Mouse (Mus musculus) macrophage (primary cell): ENCODE results near the gene Dgat2. TPM values are rescaled to one million over a fixed set of nuclear protein-coding genes. Genes with fewer than 3 reads are reported as not detected.

Experiments used
- H3K27ac ChIP-seq: fragments of 350-480 bp; formaldehyde crosslinking; 2 replicates; pipeline ENCODE4 v1.9.0; 2021
- H3K36me3 ChIP-seq: fragments of 350-480 bp; formaldehyde crosslinking; 2 replicates; pipeline ENCODE4 v1.9.0; 2021; ENCODE audit errors: inconsistent target
- H3K4me3 ChIP-seq: fragments of 350-480 bp; formaldehyde crosslinking; 2 replicates; pipeline ENCODE4 v1.9.0; 2021; ENCODE audit errors: inconsistent target
- H3K79me2 ChIP-seq: fragments of 350-480 bp; formaldehyde crosslinking; 2 replicates; pipeline ENCODE4 v1.9.0; 2021; ENCODE audit errors: inconsistent target
- WGBS: methylation state at CpG from one replicate; pipeline ENCODE4 v1.1.7; 2026; ENCODE audit warnings: inconsistent platforms; ENCODE audit not compliant: missing documents; 5-methylcytosine and 5-hydroxymethylcytosine counted together
- polyA plus RNA-seq: library from polyadenylated mRNA; stranded (reverse); fragments of 250-400 nt; gene quantifications from 3 replicates; pipeline ENCODE4 v1.2.4, GENCODE M21; 2018; ENCODE audit warnings: inconsistent platforms

Dgat2 gene
- polyA plus RNA-seq, 1 experiment from 2014 or later = 0.22 TPM

DNA sequence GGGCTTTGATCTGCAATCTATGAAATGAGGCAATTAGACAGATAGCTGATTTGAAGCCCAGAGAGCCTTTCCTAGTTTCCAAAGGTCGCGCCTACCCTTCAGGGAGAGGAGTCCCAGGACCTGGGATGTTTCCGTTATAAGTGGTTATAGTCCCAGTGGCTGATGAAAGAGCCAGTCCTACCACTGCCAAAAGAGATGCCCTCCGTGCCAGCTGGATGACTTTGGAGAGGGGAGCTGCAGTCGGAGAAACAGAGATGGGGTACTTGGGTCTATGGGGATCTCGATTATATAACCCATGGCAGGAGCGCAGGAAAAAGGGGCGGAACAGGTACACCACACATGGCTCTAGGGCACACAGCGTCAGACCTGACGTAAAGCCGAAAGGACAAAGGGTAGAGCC, 20.6 kb downstream of the Dgat2 start:
- Histone ChIP-seq H3K27ac (no peak overlapping the region), H3K36me3 (no peaks in the 10 kb centered on the region), H3K79me2 (no peaks in the 10 kb centered on the region), H3K4me3 (no peak overlapping the region)
- 99% methylated on average over 11 of the region's 11 CpGs for WGBS

DNA sequence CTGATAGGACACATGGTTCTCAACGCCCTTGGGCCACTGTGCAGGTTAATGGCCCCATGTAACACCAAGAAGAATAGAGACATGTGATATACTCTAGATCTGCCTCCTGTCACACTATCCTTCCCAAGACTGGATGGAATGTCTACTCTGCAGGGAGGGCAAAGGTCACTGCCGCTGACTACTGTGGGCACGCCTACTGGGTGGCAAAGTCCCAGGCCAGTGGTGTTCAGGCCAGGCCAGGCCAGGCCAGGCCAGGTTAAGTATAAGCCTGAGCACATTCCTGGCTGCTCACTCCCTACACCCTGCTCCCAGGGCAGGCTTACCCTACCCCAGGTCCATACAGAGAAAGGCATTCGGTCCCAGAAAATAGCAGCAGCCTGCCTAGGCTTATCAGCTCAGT, 21.0 kb downstream of the Dgat2 start:
- H3K27ac ChIP-seq = no peak overlapping the region

DNA sequence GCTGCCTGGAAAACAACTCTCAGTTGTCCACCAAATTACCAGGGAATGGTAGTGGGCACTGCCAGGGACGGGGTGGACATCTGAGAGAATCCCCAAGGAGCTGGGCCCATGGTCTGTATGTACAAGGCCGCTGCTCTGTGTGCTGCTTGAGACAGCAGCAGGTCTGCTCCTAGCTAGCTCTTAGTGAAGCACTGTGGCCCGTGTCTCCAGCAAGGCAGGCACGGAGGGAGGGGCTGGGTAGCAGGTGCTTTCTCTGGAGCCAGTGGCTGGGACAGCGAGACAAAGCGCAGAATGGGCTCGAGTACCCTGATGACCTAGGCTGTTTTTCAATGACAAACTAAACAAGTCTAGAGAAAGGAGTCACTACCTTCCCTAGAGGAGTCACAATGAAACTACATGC, 21.5 kb downstream of the Dgat2 start:
- Histone ChIP-seq H3K27ac (no peak overlapping the region), H3K4me3 (no peak overlapping the region), H3K79me2 (no peaks in the 10 kb centered on the region), H3K36me3 (no peaks in the 10 kb centered on the region)
- WGBS = 97% methylated on average over 7 of the region's 7 CpGs

More for the DNA sequence above, 21.0 kb downstream of the Dgat2 start:
- no peaks in the 10 kb centered on the region for H3K36me3 ChIP-seq
- no peak overlapping the region for H3K4me3 ChIP-seq
- WGBS = 89% methylated on average over 4 of the region's 4 CpGs
- no peaks in the 10 kb centered on the region for H3K79me2 ChIP-seq

DNA sequence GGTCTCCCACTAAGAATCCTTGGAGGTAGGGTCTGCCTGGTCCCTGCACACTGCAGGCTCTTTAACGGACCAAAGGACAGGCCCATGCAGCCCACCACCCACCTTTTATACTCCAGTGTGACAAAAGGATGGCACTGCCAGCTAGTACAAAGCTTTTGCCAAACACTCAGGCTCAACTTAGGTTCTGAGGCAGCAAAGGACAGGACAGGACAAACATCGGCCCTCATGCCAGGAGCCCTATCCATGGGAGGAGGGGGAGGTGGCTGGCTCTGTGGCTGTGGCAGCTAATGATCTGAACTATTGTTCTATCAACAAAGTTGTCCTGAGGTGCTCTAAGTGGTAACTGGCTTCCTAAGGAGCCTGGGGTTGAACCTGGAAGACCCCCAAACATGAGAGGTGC, 23.1 kb downstream of the Dgat2 start:
- Histone ChIP-seq H3K36me3 (no peaks in the 10 kb centered on the region), H3K4me3 (no peak overlapping the region), H3K27ac (no peak overlapping the region), H3K79me2 (no peaks in the 10 kb centered on the region)
- 100% methylated on average over 2 of the region's 2 CpGs for WGBS

DNA sequence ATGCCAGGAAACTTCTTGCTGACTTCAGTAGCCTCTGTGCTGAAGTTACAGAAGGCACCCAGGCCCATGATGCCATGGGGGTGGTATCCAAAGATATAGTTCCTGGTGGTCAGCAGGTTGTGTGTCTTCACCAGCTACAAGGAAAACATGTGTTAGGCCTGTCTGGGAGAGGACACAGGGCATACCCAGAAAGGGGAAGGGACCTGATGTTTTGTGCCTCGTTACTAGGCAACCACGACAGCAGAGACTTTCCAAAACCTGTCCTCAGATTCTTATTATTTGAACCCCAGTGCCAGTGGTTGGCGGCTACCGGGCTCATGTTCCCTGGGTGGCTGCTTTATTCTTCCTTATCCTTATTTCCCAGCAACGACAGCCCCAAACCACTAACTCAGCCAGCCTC, 23.6 kb downstream of the Dgat2 start:
- no peak overlapping the region for H3K27ac ChIP-seq
- WGBS = 6% methylated on average over 5 of the region's 5 CpGs

DNA sequence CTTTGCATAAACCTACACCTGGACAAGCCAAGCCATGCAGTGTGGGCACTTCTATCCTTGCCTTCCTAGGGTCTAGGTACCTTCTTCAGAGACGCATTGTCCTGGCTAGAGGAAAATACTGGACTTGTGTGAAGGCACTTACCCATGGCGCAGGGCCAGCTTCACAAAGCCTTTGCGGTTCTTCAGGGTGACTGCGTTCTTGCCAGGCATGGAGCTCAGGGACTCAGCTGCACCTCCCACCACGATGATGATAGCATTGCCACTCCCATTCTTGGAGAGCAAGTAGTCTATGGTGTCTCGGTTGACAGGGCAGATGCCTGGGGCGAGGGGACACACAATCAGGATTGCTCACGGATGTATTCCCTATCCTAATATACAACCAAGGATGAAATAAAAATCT, 24.5 kb downstream of the Dgat2 start:
- Histone ChIP-seq H3K27ac (no peak overlapping the region), H3K36me3 (no peaks in the 10 kb centered on the region), H3K79me2 (no peaks in the 10 kb centered on the region), H3K4me3 (no peak overlapping the region)
- WGBS = 93% methylated on average over 8 of the region's 8 CpGs

More for the DNA sequence above, 23.6 kb downstream of the Dgat2 start:
- Histone ChIP-seq H3K4me3 (no peak overlapping the region), H3K36me3 (no peaks in the 10 kb centered on the region), H3K79me2 (no peaks in the 10 kb centered on the region)

DNA sequence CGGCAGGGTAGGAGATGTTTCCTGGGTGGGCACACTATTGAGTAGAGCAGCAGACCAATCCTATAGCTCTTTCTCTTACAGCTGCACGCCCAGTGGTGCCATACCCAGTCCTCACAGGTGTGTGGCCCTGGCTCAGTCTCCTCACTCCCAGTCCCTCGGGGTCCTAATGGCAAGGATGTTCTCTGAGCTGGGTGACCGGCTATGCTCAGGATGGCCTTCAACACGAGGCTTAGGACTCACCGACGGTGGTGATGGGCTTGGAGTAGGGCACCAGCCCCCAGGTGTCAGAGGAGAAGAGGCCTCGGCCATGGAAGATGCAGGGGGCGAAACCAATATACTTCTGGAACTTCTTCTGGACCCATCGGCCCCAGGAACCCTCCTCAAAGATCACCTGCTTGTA, 25.8 kb downstream of the Dgat2 start:
- H3K27ac ChIP-seq = no peak overlapping the region
- H3K79me2 ChIP-seq = no peaks in the 10 kb centered on the region
- H3K36me3 ChIP-seq = no peaks in the 10 kb centered on the region
- WGBS = 97% methylated on average over 10 of the region's 10 CpGs
- no peak overlapping the region for H3K4me3 ChIP-seq

DNA sequence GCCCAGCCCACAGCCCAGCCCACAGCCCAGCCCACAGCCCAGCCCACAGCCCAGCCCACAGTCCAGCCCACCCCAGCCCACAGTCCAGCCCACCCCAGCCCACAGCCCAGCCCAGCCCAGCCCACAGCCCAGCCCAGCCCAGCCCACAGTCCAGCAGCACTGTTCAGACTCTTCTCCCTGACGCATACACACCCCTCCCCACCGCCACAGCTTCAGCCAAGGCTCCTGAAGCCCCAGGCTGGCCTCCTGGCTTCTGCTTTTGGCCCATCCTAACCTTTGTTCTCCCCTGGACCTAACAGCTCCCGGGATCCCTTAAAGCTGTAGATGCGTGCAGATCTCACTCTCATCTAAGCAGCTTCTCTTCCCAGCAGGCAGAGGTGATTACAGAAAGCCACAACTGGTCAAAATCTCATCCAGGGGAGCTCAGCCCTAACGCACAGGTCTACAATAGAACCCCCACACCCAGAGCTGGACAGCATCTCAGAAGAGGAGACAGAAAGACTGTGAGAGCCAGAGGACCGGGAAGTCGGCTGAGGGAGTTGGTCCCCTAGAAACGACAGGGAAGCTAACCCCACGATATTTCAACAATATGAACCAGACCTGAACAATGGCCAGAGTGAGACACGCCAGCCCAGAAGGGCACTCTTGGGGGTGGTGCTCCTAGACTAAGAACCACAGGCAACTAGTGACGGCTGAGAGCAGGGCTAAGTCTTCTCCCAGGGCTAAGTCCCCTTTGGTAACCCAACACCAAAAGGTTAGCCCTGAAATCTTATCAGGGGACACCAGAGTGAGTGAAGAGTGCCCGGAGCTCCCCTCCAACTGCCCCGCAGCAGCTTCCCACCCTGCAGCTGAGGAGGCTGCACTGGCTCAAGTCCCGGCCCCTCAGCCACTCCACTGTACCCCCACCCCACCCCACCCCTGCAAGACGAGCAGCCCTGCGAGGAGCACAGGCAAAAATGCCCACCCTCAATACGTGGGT, 26.9 kb downstream of the Dgat2 start:
- H3K79me2 ChIP-seq = no peaks in the 10 kb centered on the region
- H3K4me3 ChIP-seq = no peak overlapping the region
- WGBS = 52% methylated on average over 14 of the region's 17 CpGs
- H3K27ac ChIP-seq = no peak overlapping the region
- H3K36me3 ChIP-seq = no peaks in the 10 kb centered on the region

DNA sequence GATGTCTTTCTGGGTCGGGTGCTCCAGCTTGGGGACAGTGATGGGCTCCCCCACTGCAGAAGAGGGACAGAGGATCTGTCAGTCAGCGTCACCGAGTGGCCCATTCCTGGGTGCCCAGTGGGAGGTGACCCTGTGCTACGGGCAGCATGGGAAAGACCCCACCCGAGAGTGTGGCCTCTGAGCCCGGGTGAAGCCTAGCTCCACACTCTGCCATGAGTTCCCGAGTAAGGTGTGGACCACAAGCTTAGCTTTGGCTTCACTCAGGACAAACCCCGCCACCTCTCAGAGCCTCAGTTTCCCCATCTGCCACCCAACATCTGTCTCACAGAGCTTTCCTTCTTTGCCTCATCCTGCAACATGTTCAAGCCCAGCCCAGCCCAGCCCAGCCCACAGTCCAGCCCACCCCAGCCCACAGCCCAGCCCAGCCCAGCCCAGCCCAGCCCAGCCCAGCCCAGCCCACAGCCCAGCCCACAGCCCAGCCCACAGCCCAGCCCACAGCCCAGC, 27.8 kb downstream of the Dgat2 start:
- 62% methylated on average over 8 of the region's 8 CpGs for WGBS
- Histone ChIP-seq H3K79me2 (no peaks in the 10 kb centered on the region), H3K4me3 (no peak overlapping the region), H3K27ac (no peak overlapping the region), H3K36me3 (no peaks in the 10 kb centered on the region)

DNA sequence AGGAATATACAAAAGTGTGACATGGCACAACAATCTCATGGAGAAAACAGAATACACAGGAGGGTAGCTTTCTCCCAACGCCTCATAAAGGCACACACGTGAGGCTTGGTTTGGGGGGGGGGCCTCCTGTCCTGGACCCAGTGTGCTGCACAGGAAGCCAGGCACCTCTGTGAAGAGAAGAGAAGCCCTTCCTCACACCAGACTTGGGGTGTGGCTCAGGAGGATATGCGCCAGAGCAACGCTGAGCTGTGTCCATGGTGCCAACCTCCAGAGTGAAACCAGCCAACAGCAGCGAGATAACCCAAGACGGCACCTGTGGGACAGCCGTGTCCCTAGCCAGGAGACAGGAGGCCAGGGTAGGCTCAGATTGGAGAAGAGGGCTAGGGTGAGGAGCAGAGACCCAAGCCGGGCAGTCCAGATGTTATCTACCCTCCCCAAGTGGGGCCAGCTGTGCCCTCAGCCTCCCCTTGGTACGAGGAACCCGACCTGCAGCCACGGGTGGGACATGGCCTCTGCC, 28.8 kb downstream of the Dgat2 start:
- 72% methylated on average over 11 of the region's 11 CpGs for WGBS
- no peaks in the 10 kb centered on the region for H3K79me2 ChIP-seq

DNA sequence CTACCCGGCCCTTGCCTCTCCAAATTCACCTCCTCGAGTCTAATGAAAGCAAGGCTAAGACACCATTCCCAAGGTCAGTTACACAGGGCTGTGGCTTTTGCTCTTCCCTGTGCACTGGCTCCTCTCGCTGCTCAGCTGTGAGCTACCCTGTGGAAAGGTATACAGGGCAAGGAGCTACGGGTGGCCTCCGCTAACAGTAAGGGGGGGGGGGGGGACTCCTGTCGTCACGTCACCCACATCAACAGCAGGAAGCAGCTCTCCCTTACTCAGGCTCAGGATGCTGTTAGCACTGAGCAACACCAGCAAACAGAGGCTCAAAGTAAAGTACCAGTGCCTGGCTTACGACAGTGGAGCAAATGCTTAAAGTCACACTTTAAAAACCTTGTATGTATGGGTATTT, 29.8 kb downstream of the Dgat2 start:
- H3K4me3 ChIP-seq = no peak overlapping the region
- 81% methylated on average over 8 of the region's 8 CpGs for WGBS
- no peaks in the 10 kb centered on the region for H3K36me3 ChIP-seq
- H3K27ac ChIP-seq = no peak overlapping the region
- no peaks in the 10 kb centered on the region for H3K79me2 ChIP-seq

More for the DNA sequence above, 28.8 kb downstream of the Dgat2 start:
- H3K4me3 ChIP-seq = no peak overlapping the region
- H3K27ac ChIP-seq = no peak overlapping the region
- no peaks in the 10 kb centered on the region for H3K36me3 ChIP-seq

DNA sequence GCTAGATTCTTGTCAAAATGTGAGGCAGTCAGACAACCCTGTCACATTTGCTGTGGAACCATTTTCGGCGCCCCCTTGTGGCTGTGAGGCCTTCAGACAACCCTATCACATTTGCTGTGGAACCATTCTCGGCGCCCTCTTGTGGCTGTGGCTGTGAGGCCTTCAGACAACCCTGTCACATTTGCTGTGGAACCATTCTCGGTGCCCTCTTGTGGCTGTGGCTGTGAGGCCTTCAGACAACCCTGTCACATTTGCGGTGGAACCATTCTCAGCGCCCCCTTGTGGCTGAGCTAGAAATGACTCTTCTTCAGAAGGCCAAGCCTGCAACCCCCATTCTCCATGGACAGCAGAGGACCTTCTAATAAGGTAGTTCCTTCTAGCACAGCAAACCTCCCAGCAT, 31.2 kb downstream of the Dgat2 start:
- Histone ChIP-seq H3K79me2 (no peaks in the 10 kb centered on the region), H3K36me3 (no peaks in the 10 kb centered on the region), H3K4me3 (no peak overlapping the region), H3K27ac (no peak overlapping the region)
- WGBS = 0% methylated on average over 7 of the region's 7 CpGs

DNA sequence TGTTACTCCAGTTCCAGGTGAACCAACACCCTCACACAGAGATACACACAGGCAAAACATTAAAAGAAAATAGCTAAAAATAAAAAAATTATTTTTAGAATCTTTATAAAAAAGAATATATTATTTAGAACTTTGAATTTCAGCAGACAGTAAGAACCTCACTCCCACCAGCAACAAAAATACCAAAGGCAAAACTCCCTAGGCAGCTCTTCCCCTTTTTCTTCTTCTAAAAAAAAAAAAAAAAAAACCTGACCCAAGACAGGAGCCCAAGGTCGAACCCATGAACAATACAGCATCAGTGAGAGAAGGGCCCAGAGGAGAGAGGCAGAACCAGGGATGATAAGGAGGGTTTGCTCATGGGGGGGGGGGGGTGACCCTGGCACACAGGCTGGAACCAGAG, 33.5 kb downstream of the Dgat2 start:
- no peak overlapping the region for H3K4me3 ChIP-seq
- no peaks in the 10 kb centered on the region for H3K36me3 ChIP-seq
- no peak overlapping the region for H3K27ac ChIP-seq
- H3K79me2 ChIP-seq = no peaks in the 10 kb centered on the region
- WGBS = 13% methylated on average over 1 of the region's 1 CpGs

DNA sequence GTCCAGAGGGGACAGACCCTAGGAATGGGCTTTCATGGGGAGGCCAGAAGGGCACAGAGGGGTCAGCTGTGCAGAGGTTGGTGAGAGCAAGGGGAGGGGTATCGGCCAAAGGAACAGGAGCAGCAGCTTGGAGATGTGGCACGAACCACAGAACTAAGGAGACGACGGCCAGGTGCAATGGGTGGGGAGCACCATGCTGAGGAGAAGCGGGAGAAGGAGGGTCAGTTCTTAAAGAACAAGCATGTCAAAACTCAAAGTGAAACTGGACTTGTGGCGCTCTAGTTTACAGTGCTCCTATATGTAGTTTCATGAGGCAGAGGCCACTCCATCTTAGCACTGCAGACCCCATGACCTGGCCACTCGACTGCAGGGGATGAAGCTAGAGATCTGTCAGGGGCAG, 35.0 kb downstream of the Dgat2 start:
- Histone ChIP-seq H3K36me3 (no peaks in the 10 kb centered on the region), H3K79me2 (no peaks in the 10 kb centered on the region; the same call in 1 of the 2 replicates), H3K4me3 (no peak overlapping the region), H3K27ac (peak overlapping the region; percentile 63)
- 79% methylated on average over 7 of the region's 7 CpGs for WGBS

DNA sequence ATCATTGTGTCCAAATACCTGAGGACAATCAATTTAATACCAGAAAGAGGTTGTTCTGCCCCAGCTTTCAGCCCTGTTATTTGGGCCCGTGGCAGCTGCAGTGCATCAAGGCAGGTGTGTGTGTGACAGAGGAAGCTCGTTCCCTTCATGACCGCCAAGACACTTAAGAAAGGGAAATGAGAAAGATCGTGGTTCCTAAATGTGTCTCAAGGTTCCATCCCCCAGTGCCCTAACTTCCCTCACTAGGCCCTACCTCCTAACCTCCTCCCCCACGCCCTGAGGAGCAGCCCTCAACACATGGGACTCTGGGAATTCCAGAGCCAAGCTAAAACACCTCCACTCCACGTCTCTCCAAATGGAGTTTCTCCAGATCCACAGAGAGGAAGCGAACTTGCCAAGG, 35.6 kb downstream of the Dgat2 start:
- no peak overlapping the region for H3K4me3 ChIP-seq
- no peaks in the 10 kb centered on the region; the same call in 1 of the 2 replicates for H3K79me2 ChIP-seq
- WGBS = 13% methylated on average over 7 of the region's 7 CpGs
- no peaks in the 10 kb centered on the region for H3K36me3 ChIP-seq
- peak overlapping the region; percentile 63 for H3K27ac ChIP-seq
